Mouse (Mus musculus) heart, embryonic 10.5 days (tissue): ENCODE results near the gene Proser3. TPM values are rescaled to one million over a fixed set of nuclear protein-coding genes. Genes with fewer than 3 reads are reported as not detected.
A peak's percentile ranks its signal among the peaks of the same experiment; 100 is the strongest.

Experiments
- DNase-seq: peaks from one replicate; pipeline ENCODE4 v3.0.0-alpha.2; 2017; ENCODE audit warnings: low spot score
- H3K27ac ChIP-seq: fragments of 300-500 bp; sonication (generic); 2 replicates; pipeline ENCODE4 v1.5.1; 2016; ENCODE audit warnings: mild to moderate bottlenecking
- H3K27me3 ChIP-seq: fragments of 300-500 bp; sonication (generic); 2 replicates; pipeline ENCODE4 v1.6.1; 2016; ENCODE audit warnings: mild to moderate bottlenecking; ENCODE audit not compliant: poor library complexity, insufficient read depth, severe bottlenecking
- H3K36me3 ChIP-seq: fragments of 300-500 bp; sonication (generic); 2 replicates; pipeline ENCODE4 v1.6.1; 2016; ENCODE audit warnings: mild to moderate bottlenecking, moderate library complexity
- H3K4me1 ChIP-seq: fragments of 300-500 bp; sonication (generic); 2 replicates; pipeline ENCODE4 v1.6.1; 2016; ENCODE audit warnings: mild to moderate bottlenecking
- H3K4me3 ChIP-seq: fragments of 300-500 bp; sonication (generic); 2 replicates; pipeline ENCODE4 v1.5.1; 2016; ENCODE audit warnings: mild to moderate bottlenecking, moderate library complexity
- H3K9me3 ChIP-seq: fragments of 300-500 bp; sonication (generic); 2 replicates; pipeline ENCODE4 v1.6.1; 2016; ENCODE audit warnings: mild to moderate bottlenecking, moderate library complexity
- WGBS: fragments of 180-500 bp; shearing (Covaris S2); methylation state at CpG from one replicate; pipeline ENCODE4 v1.1.7; 2016; 5-methylcytosine and 5-hydroxymethylcytosine counted together
- polyA plus RNA-seq: library from polyadenylated mRNA; unstranded; fragments of >200 nt; fragmentation: Nextera tagmentation; extraction: Ambion mirVana; gene quantifications from 2 replicates; pipeline ENCODE4 v1.2.1, GENCODE M21; 2016

Proser3 gene
- polyA plus RNA-seq, 1 experiment from 2014 or later: 13.0 TPM

DNA sequence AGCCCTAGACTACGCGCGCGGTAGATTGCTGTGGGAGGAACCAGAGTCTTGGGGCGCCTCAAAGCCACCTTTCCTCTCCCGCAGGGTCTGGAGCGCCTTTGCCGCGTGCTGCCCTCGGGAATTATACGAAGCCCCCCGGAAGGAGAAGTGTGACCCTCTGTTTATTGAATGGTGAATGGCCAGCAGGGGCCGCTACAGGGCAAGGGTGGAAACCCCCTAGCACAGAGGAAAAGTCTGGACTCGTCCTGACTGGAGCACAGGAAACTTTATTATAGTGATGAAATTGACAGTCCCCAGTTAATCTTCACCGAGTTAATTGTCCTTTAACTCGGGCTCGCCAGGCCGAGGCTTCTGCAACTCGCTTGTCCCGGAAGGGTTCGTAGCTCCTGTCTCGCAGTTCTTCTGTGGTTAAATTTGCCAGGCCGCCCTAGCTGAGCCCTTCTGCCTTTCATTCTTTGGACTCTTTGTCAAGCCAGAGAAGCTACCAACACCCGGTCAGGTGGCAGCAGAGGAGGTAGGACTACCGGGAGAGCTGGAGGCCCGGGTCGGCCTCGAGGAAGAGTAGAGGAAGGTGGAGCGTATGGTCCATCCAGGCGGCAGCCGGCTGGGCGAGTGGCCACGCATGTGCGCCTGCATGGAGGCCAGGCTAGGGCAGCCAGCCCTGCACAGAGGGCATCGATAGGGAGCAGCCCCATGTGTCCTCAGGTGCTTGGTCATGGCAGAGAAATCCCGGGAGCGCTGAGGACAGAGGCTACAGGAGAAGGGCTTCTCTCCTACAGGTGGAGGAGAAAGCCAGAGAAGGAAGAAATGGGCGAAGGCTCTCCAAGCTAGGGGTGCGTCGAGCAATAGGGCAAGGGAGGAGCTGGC lies 37.6 kb upstream of the Proser3 start:
- DNase-seq: peak; percentile 93
- Histone ChIP-seq H3K4me1 (peaks cover 19% of the 10 kb centered on the region), H3K27me3 (0 out of 2 replicates have a peak, but pooled peaks cover 1% of the 10 kb centered on the region), H3K27ac (peak overlapping the region; percentile 94), H3K4me3 (peak overlapping the region; percentile 95), H3K36me3 (peaks cover 22% of the 10 kb centered on the region), H3K9me3 (no peaks in the 10 kb centered on the region)
- WGBS: 30% methylated on average over 40 of the region's 40 CpGs

DNA sequence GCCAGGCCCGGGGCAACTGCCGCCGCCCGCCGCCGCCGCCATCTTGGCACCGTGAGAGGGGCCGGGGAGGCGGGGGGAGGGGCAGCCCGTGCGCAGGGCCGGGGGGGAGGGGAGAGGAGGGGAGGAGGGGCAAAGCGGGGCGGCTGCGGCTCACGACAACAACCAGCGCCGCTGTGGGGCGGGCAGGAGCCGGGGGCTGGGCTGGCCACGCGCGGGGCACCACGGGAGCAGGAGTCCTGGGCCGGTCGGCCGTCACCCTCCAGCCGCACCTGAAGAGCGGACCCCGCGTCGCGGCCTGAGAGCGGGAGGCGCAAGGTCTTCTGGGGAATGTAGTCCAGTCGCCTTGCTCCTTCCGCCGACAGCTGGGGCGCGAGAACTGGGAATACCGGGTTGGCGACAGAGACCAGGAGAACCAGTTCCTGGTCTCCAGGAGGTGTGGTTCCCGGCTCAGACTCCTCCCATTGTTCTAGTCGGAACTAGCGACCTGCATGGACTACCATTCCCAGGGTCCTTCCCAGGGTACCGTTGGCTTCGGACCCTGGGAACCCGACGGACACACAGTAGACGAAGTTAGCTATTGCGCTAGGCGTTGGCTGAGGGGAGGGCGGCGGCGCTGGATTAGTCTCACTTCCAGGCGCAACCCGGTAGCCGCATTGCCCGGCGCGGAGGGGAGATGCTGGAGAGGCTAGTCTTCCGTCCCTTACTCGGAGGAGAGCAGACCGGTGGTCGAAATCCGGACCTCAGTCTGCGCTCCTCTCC lies 36.8 kb upstream of the Proser3 start, which contains the start of gene Kmt2b:
Gene Kmt2b, minus strand, starts transcription at position 51 of the 759 bp plus-strand sequence.
- WGBS: under 1% methylated on average over 54 of the region's 68 CpGs
- DNase-seq: peak; percentile 99
- no peaks in the 10 kb centered on the region for H3K9me3 ChIP-seq
- H3K4me3 ChIP-seq: peak within 1 kb of the TSS; percentile 95
- H3K36me3 ChIP-seq: peaks cover 30% of the 10 kb centered on the region
- H3K27ac ChIP-seq: peak within 1 kb of the TSS; percentile 94
- no peaks in the 10 kb centered on the region for H3K27me3 ChIP-seq
- peaks cover 19% of the 10 kb centered on the region for H3K4me1 ChIP-seq

DNA sequence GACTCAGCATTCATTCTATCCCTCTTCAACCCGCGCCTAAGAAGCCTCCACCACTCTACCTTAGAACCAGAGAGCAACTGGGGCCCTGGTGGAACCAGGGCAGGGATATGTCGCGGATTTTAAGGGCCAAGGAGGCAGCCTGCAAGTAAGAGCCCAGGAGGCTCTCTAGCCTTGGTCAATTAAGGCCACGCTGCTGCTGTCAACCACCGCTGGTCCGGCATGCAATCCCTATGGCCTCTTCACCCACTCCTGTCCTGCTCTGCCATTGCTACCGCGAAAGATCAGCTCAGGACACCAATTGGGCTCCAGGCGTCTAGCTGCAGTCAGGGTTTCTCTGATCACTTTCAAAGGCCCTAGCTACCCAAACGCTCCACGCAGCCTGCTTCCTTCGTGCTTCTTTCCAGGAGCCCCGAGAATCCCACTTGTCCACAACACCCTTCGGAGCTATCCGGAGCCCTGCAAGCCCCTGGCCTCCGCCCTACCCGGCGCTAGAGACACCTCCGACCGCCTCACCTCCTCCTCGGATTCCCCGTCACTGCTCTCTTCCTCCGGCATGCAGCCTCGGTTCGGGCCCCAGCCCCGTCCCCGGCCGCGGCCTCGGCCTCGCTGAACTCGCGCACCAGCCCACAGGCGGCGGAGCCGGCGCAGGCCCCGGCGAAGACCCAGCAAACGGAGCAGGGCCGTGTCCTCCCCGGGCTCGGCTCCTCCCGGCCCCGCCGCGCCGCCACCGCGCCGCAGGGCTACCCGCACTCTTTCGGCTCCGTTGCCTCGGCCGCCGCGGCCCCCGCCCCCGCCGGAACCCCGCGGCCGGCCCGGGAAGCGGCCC lies 36.0 kb upstream of the Proser3 start:
- DNase-seq: peak; percentile 88
- Histone ChIP-seq H3K9me3 (no peaks in the 10 kb centered on the region), H3K36me3 (peaks cover 38% of the 10 kb centered on the region), H3K27ac (peak overlapping the region; percentile 94), H3K27me3 (no peaks in the 10 kb centered on the region), H3K4me3 (peak overlapping the region; percentile 95), H3K4me1 (peaks cover 19% of the 10 kb centered on the region)
- under 1% methylated on average over 47 of the region's 67 CpGs for WGBS

DNA sequence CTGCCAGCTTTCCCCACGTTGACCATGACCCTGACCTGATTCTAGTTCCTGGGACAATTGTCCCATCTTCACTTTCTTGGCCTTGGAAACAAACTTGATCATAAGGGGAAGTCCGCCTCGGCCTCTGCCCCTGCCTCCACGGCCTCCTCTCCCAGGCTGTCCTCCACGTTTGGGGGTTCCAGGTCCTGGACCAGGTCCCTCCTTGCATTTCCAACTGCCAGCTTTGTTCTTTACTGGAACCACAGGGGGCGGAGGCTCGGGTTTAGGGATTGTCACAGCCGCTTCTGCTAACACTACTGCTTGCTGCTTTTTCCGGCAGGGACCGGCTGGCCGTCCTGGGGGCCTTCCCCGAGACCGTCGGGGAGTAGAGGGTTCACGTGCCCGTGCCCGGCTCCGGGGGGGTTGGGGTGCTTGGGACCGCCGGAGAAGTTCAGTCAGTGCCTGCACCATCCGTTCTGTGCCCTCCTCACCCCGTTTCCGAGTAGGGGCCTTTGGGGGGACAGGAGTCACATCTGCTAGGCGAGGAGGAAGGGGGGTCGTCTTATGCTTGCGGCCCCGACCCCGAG lies 34.4 kb upstream of the Proser3 start:
- peaks cover 19% of the 10 kb centered on the region for H3K4me1 ChIP-seq
- no peak for DNase-seq
- no peaks in the 10 kb centered on the region for H3K9me3 ChIP-seq
- no peak overlapping the region for H3K27ac ChIP-seq
- H3K36me3 ChIP-seq: peaks cover 53% of the 10 kb centered on the region
- peak overlapping the region; percentile 95 for H3K4me3 ChIP-seq
- no peaks in the 10 kb centered on the region for H3K27me3 ChIP-seq
- WGBS: 90% methylated on average over 28 of the region's 28 CpGs

DNA sequence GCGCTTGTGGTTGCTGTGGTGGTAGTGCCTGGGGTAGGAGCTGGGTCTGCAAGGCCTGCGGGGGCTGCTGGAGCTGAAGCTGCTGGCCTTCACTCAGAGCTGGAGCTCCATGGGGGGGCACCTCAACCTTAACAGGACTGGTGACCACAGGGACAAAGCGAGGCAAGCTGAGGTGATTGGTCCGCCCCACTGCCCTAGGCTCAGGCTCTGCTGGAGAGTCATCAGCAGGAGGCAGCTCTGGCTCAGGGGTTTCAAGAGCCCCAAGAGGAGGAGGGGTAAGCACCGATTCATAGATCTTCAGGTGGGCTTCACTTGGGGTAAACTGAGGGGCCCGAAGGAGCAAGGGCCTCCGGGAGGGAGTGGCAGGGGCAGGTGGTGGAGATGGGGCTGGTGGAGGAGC lies 33.1 kb upstream of the Proser3 start:
- Histone ChIP-seq H3K36me3 (peaks cover 67% of the 10 kb centered on the region), H3K4me3 (no peak overlapping the region)
- 93% methylated on average over 7 of the region's 7 CpGs for WGBS

DNA sequence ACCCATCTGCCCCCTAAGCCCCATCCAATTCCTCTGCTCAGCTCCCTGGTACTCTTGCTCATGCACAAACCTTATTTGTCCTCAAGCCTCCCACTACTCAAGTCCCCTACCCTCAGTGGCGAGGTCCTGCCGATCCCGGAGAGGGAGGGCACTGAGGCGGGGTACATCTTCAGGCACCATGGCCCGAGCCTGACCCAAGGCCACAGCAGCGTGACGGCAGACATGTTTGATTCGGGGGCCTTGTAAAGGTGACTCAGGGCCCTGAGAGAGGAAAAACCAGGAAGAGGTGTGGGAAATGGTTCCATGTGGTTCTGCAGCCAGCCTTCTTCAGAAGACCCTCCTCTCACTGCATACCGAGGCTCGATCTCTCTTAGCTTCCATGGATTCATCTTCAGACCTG lies 32.2 kb upstream of the Proser3 start:
- Histone ChIP-seq H3K27me3 (no peaks in the 10 kb centered on the region), H3K4me1 (peaks cover 12% of the 10 kb centered on the region), H3K4me3 (no peak overlapping the region), H3K9me3 (no peaks in the 10 kb centered on the region), H3K36me3 (peaks cover 75% of the 10 kb centered on the region), H3K27ac (no peak overlapping the region)
- DNase-seq: no peak
- WGBS: 92% methylated on average over 10 of the region's 10 CpGs

More for the DNA sequence above, 33.1 kb upstream of the Proser3 start:
- no peaks in the 10 kb centered on the region for H3K9me3 ChIP-seq
- H3K27ac ChIP-seq: no peak overlapping the region
- H3K4me1 ChIP-seq: peaks cover 19% of the 10 kb centered on the region
- H3K27me3 ChIP-seq: no peaks in the 10 kb centered on the region
- DNase-seq: no peak

DNA sequence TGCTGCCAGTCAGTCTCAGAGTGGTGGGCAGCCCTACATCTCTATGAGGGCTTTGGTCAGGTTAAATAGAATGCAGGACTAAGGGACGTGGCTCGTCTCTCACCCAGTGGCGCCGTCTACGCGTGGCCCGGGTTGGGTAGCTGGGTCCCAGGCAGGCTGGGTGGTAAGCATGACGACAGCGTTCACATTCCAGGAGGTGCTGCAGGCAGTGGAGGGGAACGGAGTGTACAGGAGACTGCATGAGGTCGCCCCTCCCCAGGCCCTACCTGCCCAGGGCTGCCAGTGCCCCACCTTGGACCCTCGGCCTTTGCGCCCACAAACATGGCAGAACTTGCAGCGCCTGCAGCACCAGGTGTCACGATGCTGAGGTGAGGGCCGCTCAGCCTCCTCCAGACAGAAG lies 29.4 kb upstream of the Proser3 start:
- WGBS: 94% methylated on average over 16 of the region's 16 CpGs
- H3K27ac ChIP-seq: no peak overlapping the region
- no peaks in the 10 kb centered on the region for H3K9me3 ChIP-seq
- H3K36me3 ChIP-seq: peaks cover 100% of the 10 kb centered on the region
- no peaks in the 10 kb centered on the region for H3K27me3 ChIP-seq
- DNase-seq: no peak
- H3K4me3 ChIP-seq: no peak overlapping the region
- H3K4me1 ChIP-seq: peaks cover under 1% of the 10 kb centered on the region

DNA sequence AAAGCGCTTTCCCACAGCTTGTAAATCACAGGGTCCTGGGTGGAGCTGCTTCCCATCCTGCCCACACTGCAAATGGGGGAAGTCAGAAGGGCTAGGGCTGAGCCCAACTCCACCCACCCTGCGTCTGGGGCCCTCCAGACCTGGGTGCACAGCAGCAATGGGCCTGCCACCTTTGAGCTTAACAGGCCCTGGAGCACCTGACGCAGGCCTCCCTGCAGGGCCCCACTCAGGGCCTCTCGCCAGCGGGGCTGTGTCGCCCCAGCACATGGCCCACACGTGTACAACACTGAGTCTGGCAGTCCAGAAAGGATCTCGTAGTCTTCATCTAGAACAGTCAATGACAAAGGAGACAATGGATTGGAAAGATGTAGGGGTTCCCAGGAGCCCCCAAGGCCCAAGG lies 27.9 kb upstream of the Proser3 start:
- Histone ChIP-seq H3K4me3 (no peak overlapping the region), H3K27ac (no peak overlapping the region), H3K36me3 (peaks cover 100% of the 10 kb centered on the region), H3K27me3 (no peaks in the 10 kb centered on the region), H3K4me1 (no peaks in the 10 kb centered on the region), H3K9me3 (no peaks in the 10 kb centered on the region)
- WGBS: 92% methylated on average over 8 of the region's 8 CpGs
- DNase-seq: no peak

DNA sequence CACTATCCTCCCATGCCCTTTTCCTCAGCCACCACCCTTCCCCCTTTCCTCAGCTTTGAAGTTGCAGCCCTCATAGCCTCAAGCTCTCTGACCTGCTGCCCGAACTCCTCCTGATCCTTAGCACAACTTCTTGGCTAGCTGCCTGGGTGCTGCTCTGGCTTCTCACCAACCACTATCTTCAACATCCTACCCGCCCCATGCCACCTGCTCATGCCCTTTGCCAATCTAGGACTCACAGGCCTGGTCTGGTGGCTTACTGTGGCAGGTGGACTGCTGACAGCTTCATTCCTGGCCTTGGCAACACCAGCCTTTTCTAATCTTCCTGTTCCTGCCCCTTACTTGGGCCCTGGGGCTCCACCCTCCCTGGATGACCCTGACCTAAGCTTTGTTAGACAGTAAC lies 20.9 kb upstream of the Proser3 start:
- no peaks in the 10 kb centered on the region for H3K9me3 ChIP-seq
- no peaks in the 10 kb centered on the region for H3K4me1 ChIP-seq
- no peak overlapping the region for H3K4me3 ChIP-seq
- WGBS: 82% methylated on average over 2 of the region's 2 CpGs
- H3K36me3 ChIP-seq: peaks cover 100% of the 10 kb centered on the region
- no peak overlapping the region for H3K27ac ChIP-seq
- no peak for DNase-seq
- H3K27me3 ChIP-seq: no peaks in the 10 kb centered on the region

DNA sequence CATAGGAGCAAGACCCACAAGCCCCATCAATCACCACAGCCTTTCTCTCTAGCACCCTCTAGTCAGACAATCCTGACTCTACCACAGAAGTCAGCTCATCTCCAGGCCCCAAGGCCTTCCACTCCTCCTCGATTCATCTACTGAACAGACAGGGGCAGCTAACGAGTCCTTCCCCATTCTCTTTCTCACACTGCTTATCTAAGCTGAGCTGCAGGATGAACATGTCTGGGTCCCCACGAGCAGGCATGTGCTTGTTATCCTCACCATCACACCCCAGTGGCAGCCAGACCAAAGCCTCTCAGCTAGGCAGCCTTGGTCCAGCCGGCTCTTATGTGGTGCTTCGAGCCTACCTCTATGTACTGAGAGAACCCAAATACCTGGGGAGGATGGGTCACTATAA lies 20.3 kb upstream of the Proser3 start:
- H3K4me1 ChIP-seq: no peaks in the 10 kb centered on the region
- WGBS: 82% methylated on average over 5 of the region's 5 CpGs
- no peak for DNase-seq
- H3K36me3 ChIP-seq: peaks cover 98% of the 10 kb centered on the region
- H3K9me3 ChIP-seq: no peaks in the 10 kb centered on the region
- H3K27me3 ChIP-seq: no peaks in the 10 kb centered on the region
- no peak overlapping the region for H3K4me3 ChIP-seq
- H3K27ac ChIP-seq: no peak overlapping the region

DNA sequence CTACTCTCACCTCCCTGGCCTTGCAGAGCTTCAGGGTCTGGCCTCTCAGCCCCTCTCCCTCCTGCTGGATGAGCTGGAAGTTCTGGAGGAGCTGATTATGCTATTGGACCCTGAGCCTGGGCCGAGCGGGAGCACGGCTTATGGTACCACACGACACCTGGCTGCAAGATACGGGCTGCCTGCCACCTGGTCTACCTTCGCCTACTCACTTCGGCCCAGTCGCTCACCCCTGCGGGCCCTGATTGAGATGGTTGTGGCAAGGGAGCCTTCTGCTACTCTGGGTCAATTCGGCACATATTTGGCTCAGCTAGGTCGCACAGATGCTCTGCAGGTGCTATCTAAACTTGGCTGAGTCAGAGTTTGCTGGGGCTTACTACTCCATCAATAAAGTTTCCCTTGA lies 15.5 kb upstream of the Proser3 start:
- peaks cover 79% of the 10 kb centered on the region for H3K36me3 ChIP-seq
- DNase-seq: no peak
- WGBS: 89% methylated on average over 11 of the region's 11 CpGs
- peaks cover 5% of the 10 kb centered on the region for H3K4me1 ChIP-seq
- H3K4me3 ChIP-seq: no peak overlapping the region
- no peaks in the 10 kb centered on the region for H3K9me3 ChIP-seq
- H3K27ac ChIP-seq: no peak overlapping the region
- H3K27me3 ChIP-seq: no peaks in the 10 kb centered on the region

DNA sequence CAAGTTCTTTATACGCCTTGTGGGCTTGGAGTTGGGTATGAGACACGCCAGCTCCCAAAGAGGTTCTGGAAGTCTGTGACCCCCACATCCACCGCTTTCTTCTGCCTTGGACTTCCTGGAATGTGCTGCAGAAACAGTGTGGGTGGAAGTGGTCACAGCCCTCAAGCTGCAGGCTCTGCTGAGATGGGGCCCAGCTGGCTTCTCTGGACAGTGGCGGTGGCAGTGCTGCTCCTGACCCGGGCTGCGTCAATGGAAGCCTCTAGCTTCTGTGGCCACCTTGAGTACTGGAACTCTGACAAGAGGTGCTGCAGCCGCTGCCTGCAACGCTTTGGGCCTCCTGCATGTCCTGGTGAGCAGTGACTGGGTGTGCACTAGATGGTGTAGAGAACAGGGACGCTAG lies 13.9 kb upstream of the Proser3 start:
- H3K36me3 ChIP-seq: peaks cover 67% of the 10 kb centered on the region
- no peak for DNase-seq
- H3K4me3 ChIP-seq: no peak overlapping the region
- H3K4me1 ChIP-seq: peaks cover 5% of the 10 kb centered on the region
- no peak overlapping the region for H3K27ac ChIP-seq
- WGBS: 82% methylated on average over 9 of the region's 9 CpGs
- no peaks in the 10 kb centered on the region for H3K27me3 ChIP-seq
- no peaks in the 10 kb centered on the region for H3K9me3 ChIP-seq
